Mouse (Mus musculus) fat pad, adult 2 months (tissue): ENCODE data around the gene Mettl22.

Experiments used
- DNase-seq: peaks from one replicate; pipeline ENCODE4 v3.0.0-alpha.2; 2011; ENCODE audit warnings: low read depth, low spot score; ENCODE audit errors: extremely low read depth

Mettl22 gene

DNA sequence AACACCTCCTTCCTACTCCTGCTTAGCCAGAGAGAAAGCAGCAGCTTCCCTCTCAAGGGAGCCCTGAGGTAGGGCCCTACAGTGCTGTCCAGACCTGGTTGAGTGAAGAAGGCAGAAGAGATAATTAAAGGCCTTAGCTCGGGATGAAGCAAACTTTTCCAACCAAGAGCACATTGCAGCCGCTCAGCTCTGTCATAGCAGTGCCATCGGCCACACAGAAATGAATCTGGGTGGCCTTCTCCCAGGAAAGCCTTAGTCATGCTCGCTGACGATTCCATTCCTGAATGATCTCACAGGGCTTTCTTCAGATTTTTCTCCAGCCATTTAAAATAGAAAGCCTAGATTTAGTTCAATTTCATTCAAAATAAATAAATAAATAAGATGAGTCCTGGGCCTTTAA is 39.3 kb downstream of the Mettl22 start:
- DNase-seq: no peak

DNA sequence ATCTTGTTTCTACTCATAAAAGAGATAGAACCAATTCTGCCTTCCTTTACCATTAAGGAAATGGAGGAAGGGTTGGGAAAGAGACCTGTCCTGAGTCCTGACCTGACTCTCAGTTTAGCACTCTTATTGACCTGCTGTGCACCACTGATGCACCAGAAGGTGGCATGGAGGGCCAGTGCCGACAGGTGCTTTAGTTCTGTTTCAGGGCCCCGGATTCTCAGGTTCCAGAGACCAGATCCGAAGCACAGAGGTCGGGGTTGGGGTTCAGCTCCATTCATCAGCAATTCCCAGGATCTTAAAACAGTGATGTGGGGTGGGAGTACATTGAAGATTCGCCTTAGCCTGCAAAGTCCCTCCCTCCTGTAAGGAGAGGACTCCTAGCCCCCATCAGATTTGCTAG is 42.2 kb downstream of the Mettl22 start:
- DNase-seq: no peak

DNA sequence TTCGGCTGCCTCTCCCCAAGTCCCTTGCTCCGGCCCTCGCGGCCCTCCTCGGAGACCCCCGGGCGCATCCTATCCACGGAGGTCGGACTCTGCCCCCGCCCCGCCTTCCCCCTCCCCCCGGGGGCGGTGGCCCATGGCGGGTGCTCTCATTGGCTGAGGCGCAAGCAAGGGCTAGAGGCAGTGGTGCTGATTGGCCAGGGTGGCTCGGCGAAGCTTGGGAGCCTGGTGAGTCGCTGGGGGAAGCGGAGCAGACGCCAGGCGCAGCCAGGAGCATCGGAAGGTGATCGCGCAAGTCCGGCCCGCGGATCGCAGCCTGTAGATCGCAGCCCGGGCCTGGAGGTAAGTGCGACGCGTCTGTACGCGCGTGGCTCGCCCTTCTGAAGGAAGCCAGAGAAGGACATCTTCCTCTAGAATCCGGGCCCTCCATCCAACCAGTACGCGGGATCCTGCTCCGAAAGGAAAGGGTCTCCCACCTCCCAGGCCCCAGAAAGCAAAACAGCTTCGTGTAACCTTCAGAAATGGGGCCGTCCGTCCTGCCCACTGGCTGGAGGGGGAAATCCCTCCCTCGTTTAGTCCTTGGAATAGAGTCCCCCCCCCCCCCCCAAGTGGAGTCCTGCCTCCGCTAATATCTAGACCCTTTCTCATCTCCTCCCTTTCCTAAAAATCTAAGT is 42.8 kb downstream of the Mettl22 start, which contains the start of gene Abat:
Abat (plus strand) TSS at position 194 of the 671 bp plus-strand sequence.
- DNase-seq: no peak

- DNase-seq: no peak
Observed at GRCm38 (mm10) chr16:8514180-8514579, 43.6 kb downstream of the Mettl22 start.

- DNase-seq: no peak
Observed at GRCm38 (mm10) chr16:8520525-8520924, 49.9 kb downstream of the Mettl22 start.

- DNase-seq: no peak
Observed at GRCm38 (mm10) chr16:8521322-8521721, 50.7 kb downstream of the Mettl22 start.

GRCm38 (mm10) chr16:8523480-8524144 is 53.0 kb downstream of the Mettl22 start:
- no peak for DNase-seq

GRCm38 (mm10) chr16:8524163-8524847 is 53.7 kb downstream of the Mettl22 start:
- no peak for DNase-seq

- DNase-seq: no peak
Observed at GRCm38 (mm10) chr16:8525293-8525692, 54.7 kb downstream of the Mettl22 start.

DNA sequence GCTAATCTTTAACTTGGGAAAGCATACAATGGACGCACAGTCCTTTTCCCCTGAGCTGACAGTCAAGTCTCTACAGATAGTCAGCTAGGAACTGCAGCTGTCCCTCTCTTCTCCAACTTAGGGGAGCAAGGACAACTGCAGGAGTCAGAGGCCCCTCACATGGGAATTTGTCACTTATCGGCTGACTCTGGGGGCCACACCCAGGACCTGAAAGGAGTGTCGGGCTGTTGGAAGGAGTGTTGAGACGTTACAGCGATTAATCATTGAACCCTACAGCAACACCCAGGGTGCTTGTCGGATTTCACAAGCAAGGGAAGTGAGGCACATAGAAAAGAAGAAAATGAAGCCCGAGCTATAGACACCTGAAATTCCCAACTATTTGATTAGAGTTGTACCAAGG is 55.3 kb downstream of the Mettl22 start:
- no peak for DNase-seq

GRCm38 (mm10) chr16:8529389-8529788 is 58.8 kb downstream of the Mettl22 start:
- DNase-seq: no peak

DNA sequence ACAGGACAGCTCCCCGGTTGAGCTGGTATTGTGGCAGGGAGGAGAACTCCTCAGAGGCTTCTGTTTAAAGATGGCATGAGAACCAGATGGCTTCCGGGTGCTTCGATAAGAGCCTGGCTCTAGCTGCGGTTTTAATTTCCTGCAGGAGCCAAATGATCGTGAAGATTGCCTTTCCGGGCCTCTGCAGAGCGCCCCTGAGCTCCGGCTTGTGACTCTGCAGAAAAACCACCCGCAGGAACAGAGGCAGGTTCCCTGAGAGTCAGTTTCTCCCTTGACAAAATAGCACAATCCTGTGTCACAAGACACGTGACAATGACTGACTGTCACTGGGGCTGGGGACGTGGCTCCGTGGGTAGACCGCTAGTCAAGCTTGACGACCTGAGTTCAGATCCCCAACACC is 59.4 kb downstream of the Mettl22 start:
- DNase-seq: no peak

GRCm38 (mm10) chr16:8532461-8532860 is 61.9 kb downstream of the Mettl22 start:
- DNase-seq: no peak

- no peak for DNase-seq
Observed at GRCm38 (mm10) chr16:8532894-8533293, 62.3 kb downstream of the Mettl22 start.

DNA sequence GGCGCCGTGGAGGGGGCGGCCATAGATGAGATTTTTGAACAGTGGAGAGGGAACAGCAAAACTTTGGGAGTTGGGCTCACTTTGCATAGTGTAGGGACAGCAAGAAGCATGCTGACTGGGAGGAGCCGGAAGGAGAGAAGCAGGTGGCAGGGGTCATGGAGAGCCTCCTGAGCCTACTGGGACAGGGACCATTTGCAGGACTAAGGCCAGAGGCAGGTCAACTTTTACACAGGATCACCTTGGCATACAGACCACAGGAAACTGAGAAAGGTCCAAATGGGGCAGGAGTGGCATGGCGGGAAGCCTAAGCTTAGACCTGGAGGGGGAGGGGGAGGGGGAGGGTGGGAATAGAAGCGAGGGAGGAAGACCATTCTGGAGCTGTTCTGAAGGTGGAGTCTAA is 62.9 kb downstream of the Mettl22 start:
- no peak for DNase-seq

DNA sequence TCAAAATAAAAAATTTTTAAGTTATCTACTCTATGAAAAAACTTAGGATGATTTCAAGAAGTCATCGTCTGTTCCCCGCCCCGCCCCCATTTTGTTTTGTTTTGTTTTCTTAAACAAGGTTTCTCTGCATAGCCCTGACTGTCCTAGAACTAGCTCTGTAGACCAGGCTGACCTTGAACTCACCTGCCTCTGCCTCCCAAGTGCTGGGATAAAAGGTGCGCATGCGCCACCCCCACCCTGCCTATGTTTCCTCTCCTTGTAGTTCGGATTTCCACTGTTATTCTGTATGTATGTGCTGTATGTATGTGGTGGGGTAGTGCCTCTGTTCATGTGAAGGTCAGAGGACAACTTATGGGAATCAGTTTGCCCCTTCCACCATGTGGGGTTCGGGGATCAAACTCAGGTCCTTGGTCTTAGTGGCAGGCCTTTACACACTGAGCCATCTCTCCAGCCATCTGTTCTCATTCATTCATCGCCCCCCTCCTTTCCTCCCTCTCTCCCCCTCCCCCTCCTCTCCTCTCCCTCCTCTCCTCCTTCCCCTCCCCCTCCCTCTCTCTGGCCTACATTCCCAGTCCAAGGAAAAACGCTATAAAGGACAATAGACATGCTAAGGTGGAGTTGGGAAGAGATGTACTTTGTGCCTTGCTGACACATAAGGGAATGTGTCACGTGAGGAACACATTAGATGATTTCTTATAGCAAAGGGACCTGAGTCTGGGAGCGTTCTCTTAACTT is 64.0 kb downstream of the Mettl22 start:
- DNase-seq: no peak

- no peak for DNase-seq
Observed at GRCm38 (mm10) chr16:8535411-8535810, 64.8 kb downstream of the Mettl22 start.

DNA sequence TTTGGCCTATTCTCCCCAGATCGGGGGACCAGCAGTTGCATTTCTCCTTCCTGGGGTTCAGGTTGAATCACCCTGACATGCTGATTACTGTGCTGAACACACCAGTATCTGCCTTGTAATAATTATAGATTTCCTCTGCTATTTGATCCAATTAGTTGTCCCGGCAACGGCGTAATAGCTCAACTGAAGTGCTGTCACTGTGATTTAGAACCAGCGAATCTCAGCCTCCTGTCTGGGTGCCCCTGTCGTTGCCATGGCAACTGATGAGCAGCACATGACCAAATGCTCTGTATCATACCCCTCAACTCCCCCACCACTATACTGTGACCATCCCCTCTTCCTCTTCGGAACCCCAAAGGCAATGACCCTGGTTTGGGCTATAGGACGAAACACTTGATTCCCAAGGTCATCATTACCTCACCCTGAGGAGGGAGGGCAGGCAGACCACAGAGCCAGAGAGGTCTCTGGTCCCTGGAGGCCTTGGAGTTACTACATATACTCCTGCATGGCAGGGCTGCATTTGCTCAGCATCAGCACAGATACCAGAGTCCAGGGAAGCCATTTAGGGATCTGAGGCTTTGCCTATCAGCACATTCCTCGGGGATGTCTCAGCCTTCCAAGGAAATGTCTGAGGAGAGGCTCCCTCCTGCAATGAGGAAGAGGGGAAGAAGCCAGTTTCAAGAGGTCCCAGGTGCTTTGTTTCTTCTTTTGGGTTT is 68.7 kb downstream of the Mettl22 start:
- DNase-seq: no peak
